Mouse (Mus musculus) CD8-positive naive resting alpha-beta T cell, adult 2 months (primary cell): ENCODE results near the gene Lrrc32.

Experiments
- DNase-seq, 2 experiments: peaks; one replicate each; pipeline ENCODE4 v3.0.0; 2022; ENCODE audit warnings: low read depth in 2 of 2, low spot score in 2 of 2

The Lrrc32 gene

GRCm38 (mm10) chr7:98505664-98506063 lies 16.6 kb downstream of the Lrrc32 start:
- no peak for DNase-seq

GRCm38 (mm10) chr7:98510961-98511958 lies 22.2 kb downstream of the Lrrc32 start:
- no peak for DNase-seq

GRCm38 (mm10) chr7:98513251-98513650 lies 24.2 kb downstream of the Lrrc32 start:
- DNase-seq = no peak

GRCm38 (mm10) chr7:98522576-98522975 lies 33.5 kb downstream of the Lrrc32 start:
- no peak for DNase-seq

GRCm38 (mm10) chr7:98523070-98523812 lies 34.2 kb downstream of the Lrrc32 start:
- no peak for DNase-seq

GRCm38 (mm10) chr7:98523813-98524361 lies 34.8 kb downstream of the Lrrc32 start:
- no peak for DNase-seq

- no peak for DNase-seq
Measured at GRCm38 (mm10) chr7:98524401-98524800, 35.3 kb downstream of the Lrrc32 start.

- no peak for DNase-seq
Measured at GRCm38 (mm10) chr7:98524869-98525699, 36.0 kb downstream of the Lrrc32 start.

- DNase-seq = no peak
Measured at GRCm38 (mm10) chr7:98527085-98527484, 38.0 kb downstream of the Lrrc32 start.

GRCm38 (mm10) chr7:98531612-98532011 lies 42.5 kb downstream of the Lrrc32 start:
- DNase-seq = no peak

- DNase-seq = no peak
Measured at GRCm38 (mm10) chr7:98532981-98533380, 43.9 kb downstream of the Lrrc32 start.

GRCm38 (mm10) chr7:98534432-98534855 lies 45.4 kb downstream of the Lrrc32 start:
- peak; percentile 28 to 31 for DNase-seq

- DNase-seq = no peak
Measured at GRCm38 (mm10) chr7:98535191-98535590, 46.1 kb downstream of the Lrrc32 start.

- DNase-seq = no peak
Measured at GRCm38 (mm10) chr7:98535882-98536281, 46.8 kb downstream of the Lrrc32 start.

- no peak for DNase-seq
Measured at GRCm38 (mm10) chr7:98537210-98537966, 48.3 kb downstream of the Lrrc32 start.

- no peak for DNase-seq
Measured at GRCm38 (mm10) chr7:98537967-98538573, 49.0 kb downstream of the Lrrc32 start.

- DNase-seq = no peak
Measured at GRCm38 (mm10) chr7:98540879-98541278, 51.8 kb downstream of the Lrrc32 start.

- DNase-seq = no peak
Measured at GRCm38 (mm10) chr7:98541564-98541963, 52.5 kb downstream of the Lrrc32 start.

GRCm38 (mm10) chr7:98542267-98542666 lies 53.2 kb downstream of the Lrrc32 start:
- DNase-seq = no peak

- DNase-seq = no peak
Measured at GRCm38 (mm10) chr7:98542731-98543142, 53.7 kb downstream of the Lrrc32 start.
